Mouse (Mus musculus) cortical plate, adult 2 months (tissue): ENCODE measurements at regions not wholly inside any gene's neighbourhood (a gene's known extent, or its start where the extent isn't known, plus 50 kb on each side); places are given as distances from the start of the nearest gene placed in this dataset.

Experiments used
- CTCF ChIP-seq: fragments of 200-500 bp; IDR thresholded peaks from 2 replicates; pipeline ENCODE4 v1.5.1; 2011; ENCODE audit warnings: mild to moderate bottlenecking, control low read depth, low read length; ENCODE audit not compliant: insufficient read depth; ENCODE audit errors: extremely low read depth
- POLR2A ChIP-seq: fragments of 200-500 bp; IDR thresholded peaks from 2 replicates; pipeline ENCODE4 v1.6.1; 2011; ENCODE audit warnings: mild to moderate bottlenecking, low read length, control low read depth; ENCODE audit not compliant: insufficient read depth; ENCODE audit errors: extremely low read depth

DNA sequence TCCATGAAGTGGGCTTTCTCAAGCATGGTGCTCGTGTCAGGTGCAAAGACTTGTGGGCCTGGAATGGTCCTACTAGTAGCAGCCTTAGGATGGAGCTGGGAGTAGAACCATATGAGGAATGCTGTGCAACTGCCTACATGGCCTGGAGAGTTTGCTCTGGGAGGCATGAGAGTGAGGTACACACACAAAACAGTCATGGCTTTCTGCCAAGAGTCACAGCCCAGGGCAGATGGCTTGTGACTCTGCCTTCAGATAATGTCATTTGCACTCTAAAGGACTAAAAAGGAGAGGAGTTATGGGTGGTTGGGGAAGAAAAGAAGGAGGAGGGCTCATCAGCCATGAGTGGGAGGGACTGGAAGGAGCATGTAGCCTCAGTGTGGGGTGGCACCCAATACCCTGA is 263.1 kb downstream of the Cbln1 start:
- TF ChIP-seq CTCF (no peak), POLR2A (no peak)
